Mouse (Mus musculus) liver, embryonic 14.5 days (tissue): ENCODE measurements around the gene Ccdc40.

Experiments used
- CTCF ChIP-seq: IDR thresholded peaks from 2 replicates; pipeline ENCODE4 v1.5.1; 2016; ENCODE audit warnings: antibody characterized with exemption, low read depth, control low read depth
- EP300 ChIP-seq: IDR thresholded peaks from 2 replicates; pipeline ENCODE4 v1.6.1; 2016; ENCODE audit warnings: antibody characterized with exemption, low read depth

DNA sequence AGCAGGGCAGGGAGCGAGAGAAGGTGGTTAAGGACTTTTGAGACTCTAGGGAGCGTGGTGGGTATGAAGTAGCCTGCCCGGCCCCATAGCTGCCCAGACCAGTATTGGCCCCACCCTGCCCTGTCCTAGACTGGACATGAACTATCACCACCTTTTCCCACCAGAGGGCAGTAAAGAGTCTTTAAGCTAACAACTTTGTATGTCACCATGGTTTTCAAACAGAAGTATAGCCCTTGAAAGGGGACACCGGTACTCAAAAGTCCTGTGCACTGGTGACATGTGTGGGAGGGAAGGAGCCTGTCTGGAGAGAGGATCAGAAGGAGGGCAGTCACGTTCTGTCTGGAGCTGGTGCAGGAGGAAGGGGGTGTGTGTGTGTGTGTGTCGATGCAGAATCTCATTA lies 20.6 kb downstream of the Ccdc40 start:
- TF ChIP-seq CTCF (peak; percentile 68), EP300 (no peak)
